Mouse (Mus musculus) CH12.LX (cell line): ENCODE data around the gene Bri3. TPM values are rescaled to one million over a fixed set of nuclear protein-coding genes. Genes with fewer than 3 reads are reported as not detected.

Source experiments
- DNase-seq: peaks from one replicate; pipeline ENCODE4 v3.0.0-alpha.2; 2013; ENCODE audit errors: extremely low read depth
- H3K27ac ChIP-seq: 2 replicates; pipeline ENCODE4 v1.5.1; 2012; ENCODE audit warnings: low read depth, mild to moderate bottlenecking, control low read depth, moderate library complexity; ENCODE audit not compliant: insufficient read depth
- H3K27me3 ChIP-seq: replicated peaks from 2 replicates; pipeline ENCODE3; 2012; ENCODE audit warnings: inconsistent platforms
- H3K36me3 ChIP-seq, 2 experiments: replicated peaks in 1 of 2; 2 replicates each; pipeline versions ENCODE3 to v1.6.1; 2012; ENCODE audit warnings: inconsistent platforms in 1 of 2, low read length in 1 of 2, mild to moderate bottlenecking in 1 of 2, mixed read lengths in 1 of 2, moderate library complexity in 1 of 2; ENCODE audit not compliant: control insufficient read depth in 1 of 2, insufficient read depth in 1 of 2
- H3K4me1 ChIP-seq, 2 experiments: 2 replicates each; pipeline ENCODE4 v1.6.1; 2012; ENCODE audit warnings: inconsistent platforms in 1 of 2, moderate library complexity in 1 of 2; ENCODE audit not compliant: insufficient read depth in 2 of 2, control insufficient read depth in 1 of 2
- H3K4me2 ChIP-seq: 2 replicates; pipeline ENCODE4 v1.6.1; 2012; ENCODE audit warnings: low read depth, mild to moderate bottlenecking, control low read depth; ENCODE audit not compliant: poor library complexity, insufficient read depth, severe bottlenecking
- H3K4me3 ChIP-seq, 3 experiments: fragments of 150-350 bp in 1 of 3; sonication (generic) in 1 of 3; replicated peaks in 1 of 3; 2 replicates each; pipeline versions ENCODE3 to v1.5.1; 2011 to 2012; ENCODE audit warnings: low read depth in 2 of 3, low read length in 2 of 3, mild to moderate bottlenecking in 2 of 3, moderate library complexity in 2 of 3, control low read depth in 1 of 3, improper control_type of control experiment in 1 of 3, inconsistent platforms in 1 of 3, mixed read lengths in 1 of 3; ENCODE audit not compliant: poor library complexity in 1 of 3
- H3K79me2 ChIP-seq: replicated peaks from 2 replicates; pipeline ENCODE4 v1.6.1; 2012; ENCODE audit warnings: mild to moderate bottlenecking, moderate library complexity; ENCODE audit not compliant: control insufficient read depth, poor library complexity, insufficient read depth, severe bottlenecking; ENCODE audit errors: extremely low read depth
- H3K9ac ChIP-seq: 2 replicates; pipeline ENCODE4 v1.6.1; 2012; ENCODE audit warnings: low read depth, mild to moderate bottlenecking, control low read depth, moderate library complexity; ENCODE audit not compliant: insufficient read depth
- H3K9me3 ChIP-seq: replicated peaks from 2 replicates; pipeline ENCODE3; 2012; ENCODE audit warnings: low read length, inconsistent platforms, mixed read lengths
- CHD1 ChIP-seq: IDR thresholded peaks from 2 replicates; pipeline ENCODE4 v1.6.1; 2012; ENCODE audit warnings: low read depth, low read length, improper control_type of control experiment, inconsistent platforms
- CHD2 ChIP-seq: IDR thresholded peaks from 2 replicates; pipeline ENCODE4 v1.6.1; 2011; ENCODE audit warnings: low read length, improper control_type of control experiment
- E2F4 ChIP-seq: IDR thresholded peaks from 2 replicates; pipeline ENCODE4 v1.6.1; 2011; ENCODE audit warnings: low read depth, low read length, improper control_type of control experiment; ENCODE audit not compliant: insufficient replicate concordance
- EP300 ChIP-seq: IDR thresholded peaks from 2 replicates; pipeline ENCODE4 v1.6.1; 2011; ENCODE audit warnings: low read length, improper control_type of control experiment
- ETS1 ChIP-seq: conservative IDR thresholded peaks from 2 replicates; pipeline ENCODE4 v1.6.1; 2012; ENCODE audit warnings: low read depth, mild to moderate bottlenecking, inconsistent platforms, low read length, improper control_type of control experiment, moderate library complexity
- GABPA ChIP-seq: IDR thresholded peaks from 2 replicates; pipeline ENCODE4 v1.6.1; 2012; ENCODE audit warnings: low read depth, low read length, improper control_type of control experiment, inconsistent platforms; ENCODE audit not compliant: insufficient replicate concordance
- JUN ChIP-seq: IDR thresholded peaks from 2 replicates; pipeline ENCODE4 v1.6.1; 2011; ENCODE audit warnings: low read depth, mild to moderate bottlenecking, low read length, improper control_type of control experiment, moderate library complexity; ENCODE audit not compliant: insufficient read depth
- KAT2A ChIP-seq: IDR thresholded peaks from 2 replicates; pipeline ENCODE4 v1.6.1; 2012; ENCODE audit warnings: low read length, improper control_type of control experiment, inconsistent platforms; ENCODE audit not compliant: insufficient replicate concordance
- MAX ChIP-seq: IDR thresholded peaks from 2 replicates; pipeline ENCODE4 v1.6.1; 2011; ENCODE audit warnings: low read length, improper control_type of control experiment
- MEF2A ChIP-seq: IDR thresholded peaks from 2 replicates; pipeline ENCODE4 v1.6.1; 2014; ENCODE audit warnings: low read depth, mild to moderate bottlenecking, inconsistent platforms, low read length, improper control_type of control experiment, borderline replicate concordance
- MXI1 ChIP-seq: IDR thresholded peaks from 2 replicates; pipeline ENCODE4 v1.6.1; 2011; ENCODE audit warnings: mild to moderate bottlenecking, low read depth, low read length, improper control_type of control experiment
- NELFE ChIP-seq: IDR thresholded peaks from 2 replicates; pipeline ENCODE4 v1.6.1; 2011; ENCODE audit warnings: low read depth, low read length, improper control_type of control experiment
- NRF1 ChIP-seq: IDR thresholded peaks from 2 replicates; pipeline ENCODE4 v1.6.1; 2014; ENCODE audit warnings: low read depth, mild to moderate bottlenecking, inconsistent platforms, low read length, improper control_type of control experiment, moderate library complexity
- POLR2A ChIP-seq: IDR thresholded peaks from 2 replicates; pipeline ENCODE4 v1.6.1; 2011; ENCODE audit warnings: low read depth, mild to moderate bottlenecking, improper control_type of control experiment, low read length
- POLR2AphosphoS2 ChIP-seq: IDR thresholded peaks from 2 replicates; pipeline ENCODE4 v1.6.1; 2011; ENCODE audit warnings: low read depth, low read length, improper control_type of control experiment
- RAD21 ChIP-seq: IDR thresholded peaks from 2 replicates; pipeline ENCODE4 v1.6.1; 2011; ENCODE audit warnings: low read depth, mild to moderate bottlenecking, low read length, improper control_type of control experiment, moderate library complexity
- RCOR1 ChIP-seq: conservative IDR thresholded peaks from 2 replicates; pipeline ENCODE4 v1.6.1; 2012; ENCODE audit warnings: low read depth, mild to moderate bottlenecking, inconsistent platforms, low read length, improper control_type of control experiment
- TCF12 ChIP-seq: IDR thresholded peaks from 2 replicates; pipeline ENCODE4 v1.6.1; 2014; ENCODE audit warnings: low read depth, mild to moderate bottlenecking, inconsistent platforms, low read length, improper control_type of control experiment
- UBTF ChIP-seq: IDR thresholded peaks from 2 replicates; pipeline ENCODE4 v1.6.1; 2012; ENCODE audit warnings: low read depth, mild to moderate bottlenecking, inconsistent platforms, low read length, improper control_type of control experiment, moderate library complexity
- USF1 ChIP-seq: IDR thresholded peaks from 2 replicates; pipeline ENCODE4 v1.6.1; 2014; ENCODE audit warnings: low read depth, mild to moderate bottlenecking, inconsistent platforms, low read length, improper control_type of control experiment
- ZC3H11A ChIP-seq: IDR thresholded peaks from 2 replicates; pipeline ENCODE4 v1.6.1; 2012; ENCODE audit warnings: low read depth, mild to moderate bottlenecking, inconsistent platforms, low read length, improper control_type of control experiment
- ZKSCAN1 ChIP-seq: IDR thresholded peaks from 2 replicates; pipeline ENCODE4 v1.6.1; 2012; ENCODE audit warnings: low read depth, inconsistent platforms, low read length, improper control_type of control experiment, borderline replicate concordance
- ZMIZ1 ChIP-seq: IDR thresholded peaks from 2 replicates; pipeline ENCODE4 v1.6.1; 2012; ENCODE audit warnings: low read depth, mild to moderate bottlenecking, inconsistent platforms, low read length, improper control_type of control experiment
- dilution Hi-C: fragments of 300-500 bp; cut with MboI; formaldehyde crosslinking; loops from 2 replicates; pipeline ENCODE4 v1.14.3; 2020; ENCODE audit warnings: low sequenced_read_pairs; ENCODE audit not compliant: extremely low pct_unique_long_range_greater_than_20kb, extremely low pct_ligation_motif_present
- in situ Hi-C: fragments of 300-500 bp; cut with MboI; formaldehyde crosslinking; loops from 3 replicates; pipeline ENCODE4 v1.14.3; 2019; ENCODE audit warnings: low sequenced_read_pairs, low pct_ligation_motif_present, low pct_unique_long_range_greater_than_20kb, mixed read lengths
- polyA plus RNA-seq: library from polyadenylated mRNA; unstranded; fragments of >175 nt; gene quantifications from 2 replicates; pipeline ENCODE4 v1.2.1, GENCODE M21; 2012; ENCODE audit warnings: low read depth; ENCODE audit not compliant: insufficient read length
- total RNA-seq, 2 experiments: library from RNA; depleted of rRNA; stranded (reverse); fragments of 300-350 nt in 1 of 2; fragments of >200 nt in 1 of 2; gene quantifications; 2 replicates each; pipeline ENCODE4 v1.2.3; 2012 to 2014

The Bri3 gene
- total and polyA plus RNA-seq, 3 experiments: 9.3 to 41.7 (median 20.3) TPM

- H3K9me3 ChIP-seq: peaks cover 11% of the 10 kb centered on the region
- H3K27me3 ChIP-seq: no peaks in the 10 kb centered on the region
- no peaks in the 10 kb centered on the region; a peak in 1 of 4 replicates for H3K4me1 ChIP-seq
- H3K36me3 ChIP-seq: no peaks in the 10 kb centered on the region
- no peak overlapping the region for H3K9ac ChIP-seq
- dilution Hi-C loops (no loop called here), in situ Hi-C loops (no loop called here)
- H3K4me3 ChIP-seq: no peak overlapping the region
- H3K27ac ChIP-seq: no peak overlapping the region
- H3K4me2 ChIP-seq: no peak overlapping the region
- TF ChIP-seq RCOR1: no peak
- TF ChIP-seq POLR2A: no peak
- no peak for TF ChIP-seq NELFE
- no peak for TF ChIP-seq KAT2A
- no peak for TF ChIP-seq MAX
- TF ChIP-seq CHD1: no peak
- TF ChIP-seq E2F4: no peak
- TF ChIP-seq JUN: no peak
- no peak for TF ChIP-seq EP300
- no peak for TF ChIP-seq MXI1
- no peak for TF ChIP-seq ETS1
- TF ChIP-seq NRF1: no peak
- TF ChIP-seq MEF2A: no peak
- no peak for TF ChIP-seq POLR2AphosphoS2
- no peak for TF ChIP-seq ZC3H11A
- TF ChIP-seq ZKSCAN1: no peak
- no peak for TF ChIP-seq USF1
- no peak for TF ChIP-seq TCF12
- no peak for TF ChIP-seq GABPA
- no peak for TF ChIP-seq RAD21
- no peak for DNase-seq
- H3K79me2 ChIP-seq: no peaks in the 10 kb centered on the region
Measured at GRCm38 (mm10) chr5:144234222-144234621, 10.0 kb upstream of the Bri3 start.

DNA sequence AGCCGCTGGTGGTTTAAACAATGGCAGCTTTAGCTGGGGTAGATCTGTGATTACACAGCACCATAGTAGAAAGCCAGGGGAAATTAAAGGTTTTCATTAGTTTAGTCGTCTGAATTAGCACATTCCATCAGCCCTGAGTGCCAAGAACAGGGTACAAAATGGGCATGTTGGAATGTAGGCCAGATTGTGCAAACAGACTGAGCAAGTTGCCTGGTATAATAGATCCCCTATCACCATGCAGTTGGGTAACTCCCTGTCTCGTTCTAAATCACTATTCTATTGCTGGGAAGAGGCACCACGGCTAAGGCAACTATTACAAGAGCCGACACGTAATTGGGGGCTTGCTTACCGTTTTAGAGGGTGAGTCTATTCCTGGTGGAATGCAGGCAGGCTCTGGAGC is 9.5 kb upstream of the Bri3 start:
- Histone ChIP-seq H3K4me3 (no peak overlapping the region), H3K9ac (no peak overlapping the region), H3K36me3 (no peaks in the 10 kb centered on the region), H3K4me1 (no peaks in the 10 kb centered on the region; a peak in 1 of 4 replicates), H3K4me2 (no peak overlapping the region), H3K27me3 (no peaks in the 10 kb centered on the region), H3K27ac (no peak overlapping the region), H3K9me3 (peaks cover 11% of the 10 kb centered on the region), H3K79me2 (no peaks in the 10 kb centered on the region)
- in situ Hi-C loops (no loop called here), dilution Hi-C loops (no loop called here)
- no peak for DNase-seq
- TF ChIP-seq POLR2A (no peak), NELFE (no peak), TCF12 (no peak), MXI1 (no peak), CHD2 (no peak), GABPA (no peak), UBTF (no peak), ZC3H11A (no peak), JUN (no peak), MEF2A (no peak), ZMIZ1 (no peak)
